Mouse (Mus musculus): ENCODE data around the gene Olfr1066.
A peak's percentile ranks its signal among the peaks of the same experiment; 100 is the strongest.
"Not testable (repeated sequence)": the region's sequence is repeated elsewhere in the genome, so short reads cannot be mapped to it uniquely, and the experiment has no call there.

Gene Olfr1066

GRCm38 (mm10) chr2:86456169-86456568 lies at the start of gene Olfr1066:
Gene Olfr1066 (minus strand): TSS chr2:86456269.
- no peak for DNase-seq (ENCODE audit: low spot score in 2 of 2)

GRCm38 (mm10) chr2:86487286-86487685 lies 31.2 kb upstream of the Olfr1066 start, which contains the start of gene Olfr228:
Gene Olfr228 (minus strand): TSS chr2:86487386.
- no peak for DNase-seq (ENCODE audit: low spot score in 2 of 2)

- peak; percentile 36 to 50 for DNase-seq (ENCODE audit: low spot score in 2 of 2)
Observed at GRCm38 (mm10) chr2:86464442-86465109, 8.5 kb upstream of the Olfr1066 start.

- DNase-seq (ENCODE audit: low spot score in 2 of 2), result no peak
Observed at GRCm38 (mm10) chr2:86460434-86460833, 4.4 kb upstream of the Olfr1066 start.

GRCm38 (mm10) chr2:86450491-86450890 lies 5.6 kb downstream of the Olfr1066 start, which contains the start of gene Olfr1065:
Gene Olfr1065 (minus strand): TSS chr2:86450591.
- not testable (repeated sequence) for DNase-seq (ENCODE audit: low spot score in 2 of 2)

GRCm38 (mm10) chr2:86442101-86442500 lies 14.0 kb downstream of the Olfr1066 start:
- DNase-seq (ENCODE audit: low spot score in 2 of 2), result not testable (repeated sequence)

- not testable (repeated sequence) for DNase-seq (ENCODE audit: low spot score in 2 of 2)
Observed at GRCm38 (mm10) chr2:86428511-86428910, 27.6 kb downstream of the Olfr1066 start.

GRCm38 (mm10) chr2:86426649-86427048 lies 29.4 kb downstream of the Olfr1066 start, which contains the start of gene Olfr1062:
Gene Olfr1062 (minus strand): TSS chr2:86426749.
- not testable (repeated sequence) for DNase-seq (ENCODE audit: low spot score in 2 of 2)

GRCm38 (mm10) chr2:86413950-86414349 lies 42.1 kb downstream of the Olfr1066 start, which contains the start of gene Olfr1061:
Gene Olfr1061 (minus strand): TSS chr2:86414050.
- no peak for DNase-seq (ENCODE audit: low spot score in 2 of 2)

Measured in frontal cortex, postnatal 25 days (tissue).